Mouse (Mus musculus) c-Kit-positive CD71-negative TER-119-negative erythroid progenitor cells, embryonic 14.5 days (primary cell): Measurements from ENCODE around the gene Tnfaip1.
"Not testable (repeated sequence)": the region's sequence is repeated elsewhere in the genome, so short reads cannot be mapped to it uniquely, and the experiment has no call there.

ENCODE experiments used
- DNase-seq: peaks from one replicate; pipeline ENCODE4 v3.0.0-alpha.2; 2013; ENCODE audit warnings: low read depth

The Tnfaip1 gene

GRCm38 (mm10) chr11:78536690-78537084 lies 555 bp upstream of the Tnfaip1 start:
- no peak for DNase-seq

GRCm38 (mm10) chr11:78535376-78536079 lies 604 bp downstream of the Tnfaip1 start:
- no peak for DNase-seq

- DNase-seq = no peak
Measured at GRCm38 (mm10) chr11:78534516-78534915, 1.6 kb downstream of the Tnfaip1 start.

GRCm38 (mm10) chr11:78531515-78531914 lies 4.6 kb downstream of the Tnfaip1 start:
- DNase-seq = not testable (repeated sequence)

- DNase-seq = no peak
Measured at GRCm38 (mm10) chr11:78531046-78531445, 5.1 kb downstream of the Tnfaip1 start.

GRCm38 (mm10) chr11:78530001-78530400 lies 6.1 kb downstream of the Tnfaip1 start:
- DNase-seq = no peak

GRCm38 (mm10) chr11:78528714-78529113 lies 7.4 kb downstream of the Tnfaip1 start:
- no peak for DNase-seq

- no peak for DNase-seq
Measured at GRCm38 (mm10) chr11:78524838-78525237, 11.3 kb downstream of the Tnfaip1 start.

GRCm38 (mm10) chr11:78523241-78523955 lies 12.7 kb downstream of the Tnfaip1 start:
- no peak for DNase-seq

GRCm38 (mm10) chr11:78522481-78522997 lies 13.6 kb downstream of the Tnfaip1 start:
- no peak for DNase-seq

- DNase-seq = no peak
Measured at GRCm38 (mm10) chr11:78521880-78522279, 14.3 kb downstream of the Tnfaip1 start.

GRCm38 (mm10) chr11:78518931-78519330 lies 17.2 kb downstream of the Tnfaip1 start:
- DNase-seq = no peak

GRCm38 (mm10) chr11:78515549-78516325 lies 20.4 kb downstream of the Tnfaip1 start:
- DNase-seq = no peak

- DNase-seq = no peak
Measured at GRCm38 (mm10) chr11:78513106-78513790, 22.9 kb downstream of the Tnfaip1 start.

GRCm38 (mm10) chr11:78512025-78512957 lies 23.8 kb downstream of the Tnfaip1 start, which contains the start of the genes Tmem199 and Poldip2:
Gene Tmem199 (minus strand): TSS chr11:78512172.
Gene Poldip2 (plus strand): TSS chr11:78512193.
- DNase-seq = peak; percentile 87

- no peak for DNase-seq
Measured at GRCm38 (mm10) chr11:78509148-78509547, 27.0 kb downstream of the Tnfaip1 start.

- no peak for DNase-seq
Measured at GRCm38 (mm10) chr11:78505430-78505829, 30.7 kb downstream of the Tnfaip1 start.

- no peak for DNase-seq
Measured at GRCm38 (mm10) chr11:78502909-78503650, 33.1 kb downstream of the Tnfaip1 start, which contains the start of gene Sebox. Gene Sebox (plus strand): TSS chr11:78503447.

- DNase-seq = no peak
Measured at GRCm38 (mm10) chr11:78501529-78501928, 34.6 kb downstream of the Tnfaip1 start.
